Mouse (Mus musculus) lung, embryonic 14.5 days (tissue): ENCODE measurements around the gene Prrx1. TPM values are rescaled to one million over a fixed set of nuclear protein-coding genes. Genes with fewer than 3 reads are reported as not detected.

Experiments
- ATAC-seq: fragments of 200-750 bp; cut with Nextera tagmentation; 2 replicates; pipeline ENCODE4 v1.8.0; 2017; ENCODE audit warnings: mild to moderate bottlenecking, moderate TSS enrichment, moderate library complexity; ENCODE audit not compliant: insufficient read depth
- DNase-seq: peaks from one replicate; pipeline ENCODE4 v3.0.0-alpha.2; 2015
- H3K27ac ChIP-seq: fragments of 300-500 bp; sonication (generic); 2 replicates; pipeline ENCODE4 v1.5.1; 2014; ENCODE audit warnings: low read depth, mild to moderate bottlenecking, moderate library complexity
- H3K27me3 ChIP-seq: fragments of 300-500 bp; sonication (generic); 2 replicates; pipeline ENCODE4 v1.6.1; 2014; ENCODE audit warnings: low read length, control low read depth; ENCODE audit not compliant: insufficient read depth
- H3K36me3 ChIP-seq: fragments of 300-500 bp; sonication (generic); 2 replicates; pipeline ENCODE4 v1.6.1; 2014; ENCODE audit warnings: control low read depth; ENCODE audit not compliant: insufficient read depth
- H3K4me1 ChIP-seq: fragments of 300-500 bp; sonication (generic); 2 replicates; pipeline ENCODE4 v1.6.1; 2014; ENCODE audit warnings: antibody characterized with exemption, control low read depth; ENCODE audit not compliant: insufficient read depth
- H3K4me2 ChIP-seq: fragments of 300-500 bp; sonication (generic); 2 replicates; pipeline ENCODE4 v1.6.1; 2014; ENCODE audit warnings: mild to moderate bottlenecking
- H3K4me3 ChIP-seq: fragments of 300-500 bp; sonication (generic); 2 replicates; pipeline ENCODE4 v1.5.1; 2014; ENCODE audit warnings: low read depth, low read length
- H3K9ac ChIP-seq: fragments of 300-500 bp; sonication (generic); 2 replicates; pipeline ENCODE4 v1.6.1; 2014
- H3K9me3 ChIP-seq: fragments of 300-500 bp; sonication (generic); 2 replicates; pipeline ENCODE4 v1.6.1; 2016; ENCODE audit warnings: low read depth, low read length, control low read depth
- CTCF ChIP-seq: IDR thresholded peaks from 2 replicates; pipeline ENCODE4 v1.5.1; 2016; ENCODE audit warnings: antibody characterized with exemption, low read depth
- WGBS: fragments of 180-500 bp; shearing (Covaris S2); extraction: QIAGEN DNeasy Blood & Tissue Kit; methylation state at CpG from one replicate; pipeline ENCODE4 v1.1.7; 2014; 5-methylcytosine and 5-hydroxymethylcytosine counted together
- polyA plus RNA-seq: library from polyadenylated mRNA; unstranded; fragments of >200 nt; fragmentation: Nextera tagmentation; extraction: Ambion mirVana; gene quantifications from 2 replicates; pipeline ENCODE4 v1.2.1, GENCODE M21; 2014

Prrx1 gene
- polyA plus RNA-seq, 1 experiment from 2014 or later = 7.7 TPM

DNA sequence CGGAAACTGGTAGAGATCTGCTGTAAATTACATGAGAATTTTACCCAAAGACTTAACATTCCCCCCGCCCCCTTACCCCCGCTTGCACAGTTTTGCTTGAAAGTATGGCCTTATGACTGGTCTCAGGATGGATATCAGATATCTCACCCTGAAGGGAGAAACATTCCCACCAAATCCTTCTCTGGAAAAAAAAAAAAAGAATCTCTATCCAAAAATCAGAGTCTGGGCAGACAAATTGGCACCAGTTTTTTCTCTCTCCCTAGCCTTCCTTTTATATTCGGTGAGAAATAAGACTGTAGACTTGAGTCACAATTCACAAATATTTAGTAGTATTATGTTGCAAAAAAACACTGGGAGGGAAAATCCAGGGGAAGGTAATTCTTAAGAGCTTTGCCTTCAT lies 42.7 kb upstream of the Prrx1 start:
- WGBS = 70% methylated on average over 4 of the region's 4 CpGs
- H3K36me3 ChIP-seq = no peaks in the 10 kb centered on the region
- H3K4me1 ChIP-seq = 0 out of 2 replicates have a peak, but pooled peaks cover 3% of the 10 kb centered on the region
- H3K9ac ChIP-seq = no peak overlapping the region
- H3K27ac ChIP-seq = no peak overlapping the region
- H3K9me3 ChIP-seq = no peaks in the 10 kb centered on the region
- H3K27me3 ChIP-seq = no peaks in the 10 kb centered on the region
- DNase-seq (no peak), ATAC-seq (no peak)
- H3K4me3 ChIP-seq = no peak overlapping the region
- no peak overlapping the region for H3K4me2 ChIP-seq
- TF ChIP-seq CTCF = no peak

DNA sequence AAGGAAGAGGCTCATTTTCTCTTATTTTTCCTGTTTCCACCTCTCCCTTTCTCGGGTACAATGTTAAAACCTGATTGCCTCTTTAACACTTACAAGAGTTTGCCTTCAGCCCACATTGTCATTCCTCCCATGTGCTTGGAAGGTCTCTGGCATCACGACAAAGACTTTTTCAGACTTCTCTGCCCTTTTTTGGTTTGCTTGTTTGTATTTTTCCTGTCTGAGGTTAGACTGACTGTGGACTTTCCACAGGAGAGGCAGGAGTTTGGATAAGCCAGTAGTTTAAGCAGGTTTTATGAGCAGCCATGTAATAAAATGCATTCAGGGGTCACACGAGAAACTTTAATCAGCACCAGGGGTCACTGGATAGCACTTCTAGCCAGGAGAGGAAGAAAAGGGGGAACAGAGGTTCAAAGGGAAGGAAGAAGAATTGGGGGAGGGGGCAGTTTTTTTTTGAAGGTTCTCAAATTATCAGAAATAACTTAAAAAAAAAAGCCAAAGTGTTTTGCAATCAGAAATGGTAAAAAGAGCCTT lies 42.2 kb upstream of the Prrx1 start:
- no peak overlapping the region for H3K4me3 ChIP-seq
- no peak for TF ChIP-seq CTCF
- no peaks in the 10 kb centered on the region for H3K9me3 ChIP-seq
- H3K4me1 ChIP-seq = 0 out of 2 replicates have a peak, but pooled peaks cover 3% of the 10 kb centered on the region
- WGBS = 32% methylated on average over 3 of the region's 3 CpGs
- ATAC-seq (no peak), DNase-seq (peak; percentile 44)
- H3K27me3 ChIP-seq = no peaks in the 10 kb centered on the region
- no peak overlapping the region for H3K27ac ChIP-seq
- H3K4me2 ChIP-seq = no peak overlapping the region
- no peak overlapping the region for H3K9ac ChIP-seq
- no peaks in the 10 kb centered on the region for H3K36me3 ChIP-seq

- ATAC-seq = peak; percentile 49; the same call in 1 of the 2 replicates
- no peak overlapping the region for H3K4me3 ChIP-seq
- no peak overlapping the region for H3K27ac ChIP-seq
- no peaks in the 10 kb centered on the region for H3K4me1 ChIP-seq
- WGBS = 63% methylated on average over 3 of the region's 3 CpGs
- H3K36me3 ChIP-seq = no peaks in the 10 kb centered on the region
- H3K4me2 ChIP-seq = no peak overlapping the region
- TF ChIP-seq CTCF = no peak
- H3K27me3 ChIP-seq = no peaks in the 10 kb centered on the region
- DNase-seq = peak; percentile 62
- no peaks in the 10 kb centered on the region for H3K9me3 ChIP-seq
- H3K9ac ChIP-seq = no peak overlapping the region
Observed at GRCm38 (mm10) chr1:163350988-163351387, 37.5 kb upstream of the Prrx1 start.

DNA sequence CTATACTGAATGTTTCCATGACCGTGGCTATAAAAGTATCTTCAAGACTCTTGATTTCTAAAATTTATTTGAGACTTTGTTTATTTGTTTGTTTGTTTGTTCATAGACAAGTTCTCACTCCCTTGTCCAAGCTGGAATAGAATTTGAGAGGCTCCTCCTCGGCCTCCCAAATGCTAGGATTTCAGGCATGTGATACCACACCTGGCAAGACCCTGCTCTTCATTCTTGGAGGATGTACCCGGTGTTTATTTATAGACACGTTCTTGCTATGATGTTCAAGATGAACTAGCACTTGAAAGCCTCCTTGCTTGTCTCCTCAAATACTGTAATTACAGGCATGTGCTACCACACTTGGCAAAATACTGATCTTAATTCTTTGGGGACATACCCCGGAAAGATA lies 32.0 kb upstream of the Prrx1 start:
- Histone ChIP-seq H3K9ac (no peak overlapping the region), H3K27me3 (no peaks in the 10 kb centered on the region), H3K36me3 (no peaks in the 10 kb centered on the region), H3K27ac (no peak overlapping the region), H3K4me1 (no peaks in the 10 kb centered on the region), H3K9me3 (no peaks in the 10 kb centered on the region), H3K4me3 (no peak overlapping the region), H3K4me2 (no peak overlapping the region)
- DNase-seq = no peak
- WGBS = 67% methylated on average over 5 of the region's 5 CpGs
- no peak for ATAC-seq
- TF ChIP-seq CTCF = no peak

- H3K27ac ChIP-seq = no peak overlapping the region
- DNase-seq (peak; percentile 31), ATAC-seq (no peak)
- no peak overlapping the region for H3K4me3 ChIP-seq
- no peak overlapping the region for H3K4me2 ChIP-seq
- peak; percentile 49 for TF ChIP-seq CTCF
- no peaks in the 10 kb centered on the region for H3K9me3 ChIP-seq
- no peaks in the 10 kb centered on the region for H3K4me1 ChIP-seq
- H3K36me3 ChIP-seq = no peaks in the 10 kb centered on the region
- no peaks in the 10 kb centered on the region for H3K27me3 ChIP-seq
- WGBS = 22% methylated on average over 1 of the region's 1 CpGs
- H3K9ac ChIP-seq = no peak overlapping the region
Observed at GRCm38 (mm10) chr1:163344931-163345330, 31.4 kb upstream of the Prrx1 start.

- no peak for TF ChIP-seq CTCF
- no peak for DNase-seq
- H3K9ac ChIP-seq = no peak overlapping the region
- H3K9me3 ChIP-seq = no peaks in the 10 kb centered on the region
- no peak overlapping the region for H3K4me3 ChIP-seq
- no peak overlapping the region for H3K27ac ChIP-seq
- H3K36me3 ChIP-seq = no peaks in the 10 kb centered on the region
- no peaks in the 10 kb centered on the region for H3K27me3 ChIP-seq
- H3K4me2 ChIP-seq = no peak overlapping the region
- no peaks in the 10 kb centered on the region for H3K4me1 ChIP-seq
- ATAC-seq = no peak
- WGBS = 52% methylated on average over 3 of the region's 3 CpGs
Observed at GRCm38 (mm10) chr1:163339219-163339561, 25.7 kb upstream of the Prrx1 start.

DNA sequence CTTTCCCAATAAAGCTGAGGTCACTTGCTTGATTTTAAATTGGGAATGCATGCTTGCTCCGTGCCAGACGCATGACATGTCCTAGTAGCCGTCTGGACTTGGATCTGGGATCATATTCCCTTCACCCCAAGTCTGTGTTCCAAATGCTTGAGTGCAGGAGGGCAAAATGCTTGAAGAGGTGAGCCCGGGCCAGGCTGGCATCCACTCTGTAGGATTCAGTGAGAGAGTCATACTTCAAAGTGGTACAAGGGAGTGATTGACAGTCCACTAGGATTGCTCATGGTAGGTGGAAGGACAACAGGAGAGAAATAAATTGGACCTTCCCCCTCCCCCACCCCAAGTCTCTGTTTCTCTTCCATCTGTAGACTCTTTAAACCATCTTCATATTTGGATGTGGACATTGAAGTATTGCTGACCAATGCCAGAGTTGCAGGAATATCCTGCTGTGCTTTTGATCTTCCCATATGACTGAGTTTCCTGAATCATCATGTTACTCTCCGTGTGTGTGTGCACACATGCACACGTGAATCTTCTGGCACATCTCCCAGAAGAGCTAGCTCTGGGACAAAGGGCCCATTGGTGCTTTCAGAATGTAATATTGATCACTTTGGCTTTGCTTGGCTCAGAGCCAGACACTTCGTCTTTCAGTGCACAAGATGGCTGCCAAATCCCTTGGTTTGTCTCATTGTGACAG lies 25.2 kb upstream of the Prrx1 start:
- WGBS = 65% methylated on average over 7 of the region's 7 CpGs
- Histone ChIP-seq H3K4me2 (no peak overlapping the region), H3K27me3 (no peaks in the 10 kb centered on the region), H3K9me3 (no peaks in the 10 kb centered on the region), H3K27ac (no peak overlapping the region), H3K4me1 (no peaks in the 10 kb centered on the region), H3K9ac (no peak overlapping the region), H3K4me3 (no peak overlapping the region), H3K36me3 (no peaks in the 10 kb centered on the region)
- no peak for TF ChIP-seq CTCF
- ATAC-seq (no peak), DNase-seq (peak; percentile 33)
